Mouse (Mus musculus) left cerebral cortex, postnatal 14 days (tissue): Measurements from ENCODE around the gene Il7r. TPM values are rescaled to one million over a fixed set of nuclear protein-coding genes. Genes with fewer than 3 reads are reported as not detected.
A peak's percentile ranks its signal among the peaks of the same experiment; 100 is the strongest.
"Not testable (repeated sequence)": the region's sequence is repeated elsewhere in the genome, so short reads cannot be mapped to it uniquely, and the experiment has no call there.

Experiments used
- DNase-seq, 2 experiments: peaks; one replicate each; pipeline ENCODE4 v3.0.0; 2021 to 2022; ENCODE audit warnings: low spot score in 2 of 2, mixed read lengths in 1 of 2
- intact Hi-C: fragments of 180-260 bp; cut with DNase I; formaldehyde crosslinking; loops from one replicate; pipeline ENCODE4 v1.15.1; 2025
- long read RNA-seq, 2 experiments: library from polyadenylated mRNA; stranded (forward); transcript quantifications; one replicate each; pipeline ENCODE4 v2.0.0; 2021
- total RNA-seq, 2 experiments: library from RNA; stranded (reverse); gene quantifications; 2 replicates each; pipeline ENCODE4 v1.2.3; 2021

The Il7r gene
- total RNA-seq = under 1 TPM; 0.42 to 0.46 TPM
- long read RNA-seq, experiment 1 = 0 reads
- long read RNA-seq, experiment 2 = 0 reads

- no peak for DNase-seq
- intact Hi-C loops = no loop called here
These were observed at the start of gene Il7r for GRCm38 (mm10) chr15:9530076-9530475. Gene Il7r (minus strand): TSS chr15:9530176.

GRCm38 (mm10) chr15:9577303-9577702 lies 47.3 kb upstream of the Il7r start:
- intact Hi-C loops = no loop called here
- DNase-seq = no peak

DNA sequence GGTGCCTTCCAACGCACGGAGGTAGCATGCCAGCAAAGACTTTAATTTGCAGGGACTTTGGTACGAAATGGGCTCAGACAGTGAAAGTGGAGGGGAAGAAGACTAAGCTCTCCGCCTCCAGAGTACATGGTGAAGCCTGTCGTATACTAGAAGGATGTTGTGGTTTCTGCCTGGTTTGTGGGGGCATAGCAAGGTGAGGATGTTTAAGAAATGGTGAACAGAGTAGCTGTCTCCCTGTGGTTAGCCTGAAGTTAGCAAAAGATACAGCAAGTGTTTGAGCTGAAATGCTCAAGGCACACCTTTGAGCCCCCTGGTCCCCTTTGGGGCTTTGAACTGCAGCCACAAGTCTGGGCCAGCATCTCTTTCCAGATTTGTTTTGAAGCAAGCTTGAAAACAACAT lies 44.8 kb upstream of the Il7r start:
- DNase-seq = no peak
- intact Hi-C loops = no loop called here

DNA sequence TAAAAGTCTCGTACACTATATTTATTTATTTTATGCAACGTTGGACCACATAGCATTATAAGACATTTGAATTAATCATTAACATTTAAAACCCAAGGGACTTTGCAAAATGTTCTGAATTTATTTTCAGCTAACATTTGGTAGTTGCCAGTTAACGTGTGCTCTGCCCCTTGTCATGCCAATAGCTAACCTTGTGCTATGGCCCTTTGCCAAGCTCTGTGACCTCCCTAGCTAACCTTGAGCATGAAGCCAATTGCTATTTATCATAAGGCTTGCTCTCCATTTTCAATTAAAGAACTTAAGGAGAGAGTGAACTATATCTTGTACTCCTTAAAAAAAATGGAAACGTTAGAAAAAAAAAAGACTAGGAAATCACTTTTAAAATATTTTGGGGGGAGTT lies 43.4 kb upstream of the Il7r start:
- no peak for DNase-seq
- intact Hi-C loops = no loop called here

DNA sequence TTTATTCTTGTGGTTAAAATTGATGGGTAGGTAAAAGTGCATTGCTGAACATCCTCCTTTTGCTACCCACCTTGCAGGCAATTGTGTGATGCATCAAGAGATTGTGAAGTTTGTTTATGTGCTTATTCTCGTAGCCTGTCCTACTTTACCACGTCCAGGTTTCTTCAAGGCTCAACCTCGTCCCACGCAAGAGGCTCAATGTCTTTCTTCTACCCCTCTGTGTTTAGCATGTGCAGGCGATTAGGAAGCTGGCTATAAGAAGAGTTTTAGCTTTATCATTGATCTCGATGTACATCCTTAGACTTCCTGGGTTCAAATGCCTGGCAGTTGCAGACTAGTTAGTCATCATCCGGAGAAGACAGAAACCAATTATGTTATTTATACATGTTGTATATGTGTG lies 42.7 kb upstream of the Il7r start:
- intact Hi-C loops = no loop called here
- no peak for DNase-seq

GRCm38 (mm10) chr15:9571896-9572295 lies 41.9 kb upstream of the Il7r start:
- no peak for DNase-seq
- intact Hi-C loops = no loop called here

DNA sequence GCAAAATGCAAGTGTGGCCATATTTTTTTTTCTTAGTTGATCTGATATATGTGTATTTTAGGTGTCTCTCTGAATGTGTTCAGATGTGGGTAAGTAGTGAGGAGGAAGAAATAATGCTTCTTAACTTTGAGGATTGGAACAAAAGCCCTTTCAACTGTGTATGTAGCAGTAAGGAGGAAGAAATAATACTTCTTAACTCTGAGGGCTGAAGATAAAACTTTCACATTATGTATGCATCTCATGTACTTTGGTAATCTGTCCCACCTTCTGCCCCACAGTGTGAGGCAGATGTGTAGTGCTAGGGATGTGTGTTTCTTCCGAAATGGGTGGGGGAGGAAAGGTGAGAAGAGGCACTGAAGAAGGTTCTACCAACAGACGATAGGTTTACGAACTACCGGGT lies 37.3 kb upstream of the Il7r start:
- intact Hi-C loops = no loop called here
- no peak for DNase-seq

DNA sequence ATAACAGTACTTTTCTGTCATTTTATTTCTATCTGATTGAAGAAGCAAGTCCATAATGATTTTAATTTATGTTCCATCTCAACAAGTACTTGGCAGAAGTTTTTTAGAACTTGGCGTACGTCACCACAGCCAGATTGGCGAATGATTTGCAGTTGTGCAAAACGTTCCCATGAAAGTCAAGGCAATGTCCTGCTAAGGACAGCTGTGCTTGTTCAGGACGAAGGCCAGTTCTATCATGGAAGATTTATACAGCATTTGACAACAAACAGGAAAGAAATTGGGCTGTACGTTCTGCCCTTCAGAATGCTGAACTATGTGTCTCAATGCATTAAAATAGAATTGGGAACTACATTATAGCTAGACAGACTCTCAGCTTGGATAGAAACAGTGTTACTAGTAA lies 35.4 kb upstream of the Il7r start:
- DNase-seq = no peak

DNA sequence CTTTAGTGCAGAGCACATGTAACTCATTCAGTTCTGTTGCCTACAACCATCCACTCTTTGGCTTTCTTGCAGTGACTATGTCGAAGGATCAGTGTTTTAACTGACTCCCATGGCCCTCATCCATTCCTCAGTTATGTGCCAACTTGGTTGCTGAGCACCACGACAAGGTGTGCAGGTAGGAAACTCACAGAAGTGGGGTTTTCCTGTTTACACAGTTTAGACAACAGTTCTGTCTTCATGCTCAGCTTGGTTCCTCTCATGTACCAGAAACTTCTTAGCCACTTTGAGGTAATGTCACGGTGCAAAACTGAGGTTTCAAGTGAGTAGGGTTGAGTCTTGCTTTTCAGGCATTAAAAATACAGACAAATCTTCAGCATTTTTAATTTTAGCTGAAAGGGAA lies 34.2 kb upstream of the Il7r start:
- intact Hi-C loops = no loop called here
- DNase-seq = no peak

More for the DNA sequence above, 35.4 kb upstream of the Il7r start:
- intact Hi-C loops = no loop called here

- DNase-seq, intact Hi-C loops: not testable (repeated sequence)
These were observed 27.3 kb upstream of the Il7r start for GRCm38 (mm10) chr15:9557264-9557663.

DNA sequence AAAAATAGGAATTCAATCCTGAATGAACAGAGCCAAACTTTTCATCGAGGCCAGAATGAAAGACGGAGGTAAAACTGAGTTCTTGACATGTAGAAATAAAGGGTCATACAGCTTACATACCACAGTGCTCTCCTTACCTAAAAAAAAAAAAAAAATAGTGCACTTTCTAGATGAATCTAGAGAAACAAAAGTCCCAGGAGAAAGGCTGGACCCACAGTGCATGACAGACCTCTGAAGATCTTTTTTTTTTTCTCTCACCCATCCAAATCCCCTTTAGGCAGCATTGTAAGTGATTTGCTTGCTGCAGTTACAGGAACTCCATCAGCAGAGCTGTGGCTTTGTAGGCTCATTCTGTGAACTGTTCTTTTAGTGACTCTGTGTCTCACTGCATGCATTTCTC lies 19.0 kb upstream of the Il7r start:
- DNase-seq = no peak
- intact Hi-C loops = no loop called here

GRCm38 (mm10) chr15:9535200-9535599 lies 5.2 kb upstream of the Il7r start:
- DNase-seq = no peak
- intact Hi-C loops = no loop called here

- DNase-seq = no peak
- intact Hi-C loops = no loop called here
These were observed 3.5 kb upstream of the Il7r start for GRCm38 (mm10) chr15:9533356-9533902.

- intact Hi-C loops = no loop called here
- no peak for DNase-seq
These were observed 330 bp downstream of the Il7r start for GRCm38 (mm10) chr15:9529646-9530045.

DNA sequence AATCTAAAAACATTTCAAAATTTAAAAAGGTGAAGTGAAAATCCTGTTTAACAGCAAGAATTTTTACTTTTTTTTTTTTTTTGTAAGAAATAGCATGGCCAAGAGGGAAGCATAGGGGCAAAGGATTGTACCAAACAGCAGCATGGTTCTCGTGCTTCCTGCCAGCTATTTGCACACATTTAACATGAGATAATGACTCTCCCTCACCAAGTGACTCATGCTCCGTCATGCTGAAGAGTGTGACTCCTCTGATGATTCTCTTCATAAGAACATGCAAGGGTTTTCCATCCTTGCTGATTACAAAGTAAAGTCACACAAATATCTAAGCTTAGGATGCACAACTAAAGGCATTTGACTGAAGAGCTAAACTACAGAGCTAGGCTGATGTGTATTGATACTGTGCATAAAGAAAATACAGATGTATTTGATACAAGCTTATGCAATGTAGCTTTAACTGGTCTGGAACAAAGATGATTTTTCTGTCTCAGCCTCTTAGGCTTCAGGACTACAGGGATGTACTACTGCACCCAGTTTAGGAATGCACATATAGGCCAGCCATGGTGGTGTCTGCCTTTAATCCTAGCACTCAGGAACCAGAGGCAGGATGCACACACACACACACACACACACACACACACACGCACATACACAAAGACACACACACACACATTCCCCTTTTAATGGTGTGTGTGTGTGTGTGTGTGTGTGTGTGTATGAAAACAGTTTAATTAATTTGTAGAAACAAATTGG lies 1.6 kb downstream of the Il7r start:
- peak in 1 of 2 experiments; percentile 6 for DNase-seq

GRCm38 (mm10) chr15:9526412-9526811 lies 3.6 kb downstream of the Il7r start:
- intact Hi-C loops = no loop called here
- DNase-seq = no peak

More for the DNA sequence above, 1.6 kb downstream of the Il7r start:
- intact Hi-C loops = no loop called here

GRCm38 (mm10) chr15:9524907-9525306 lies 5.1 kb downstream of the Il7r start:
- intact Hi-C loops = no loop called here
- DNase-seq = no peak

GRCm38 (mm10) chr15:9523956-9524355 lies 6.0 kb downstream of the Il7r start:
- no peak for DNase-seq
- intact Hi-C loops = no loop called here

DNA sequence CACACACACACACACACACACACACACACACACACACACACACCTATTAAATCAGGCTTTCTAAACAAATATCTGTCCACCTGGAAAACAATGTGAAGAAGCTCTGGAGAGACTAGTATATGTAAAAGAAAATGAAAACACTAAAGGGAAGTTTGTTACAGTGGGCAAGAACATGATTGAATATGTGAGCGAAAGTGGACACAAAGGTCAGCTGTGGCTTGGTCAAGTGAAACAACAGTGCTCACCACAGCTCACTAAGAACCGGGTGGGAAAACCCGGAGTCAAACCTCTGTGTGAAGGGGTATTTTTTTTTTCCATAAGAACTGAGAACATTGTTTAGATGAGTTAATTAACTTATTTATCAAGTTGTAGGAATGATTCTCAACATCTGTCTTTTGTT lies 6.9 kb downstream of the Il7r start:
- intact Hi-C loops = no loop called here
- DNase-seq = no peak

GRCm38 (mm10) chr15:9492077-9492476 lies 37.9 kb downstream of the Il7r start:
- intact Hi-C loops = no loop called here
- DNase-seq = no peak

DNA sequence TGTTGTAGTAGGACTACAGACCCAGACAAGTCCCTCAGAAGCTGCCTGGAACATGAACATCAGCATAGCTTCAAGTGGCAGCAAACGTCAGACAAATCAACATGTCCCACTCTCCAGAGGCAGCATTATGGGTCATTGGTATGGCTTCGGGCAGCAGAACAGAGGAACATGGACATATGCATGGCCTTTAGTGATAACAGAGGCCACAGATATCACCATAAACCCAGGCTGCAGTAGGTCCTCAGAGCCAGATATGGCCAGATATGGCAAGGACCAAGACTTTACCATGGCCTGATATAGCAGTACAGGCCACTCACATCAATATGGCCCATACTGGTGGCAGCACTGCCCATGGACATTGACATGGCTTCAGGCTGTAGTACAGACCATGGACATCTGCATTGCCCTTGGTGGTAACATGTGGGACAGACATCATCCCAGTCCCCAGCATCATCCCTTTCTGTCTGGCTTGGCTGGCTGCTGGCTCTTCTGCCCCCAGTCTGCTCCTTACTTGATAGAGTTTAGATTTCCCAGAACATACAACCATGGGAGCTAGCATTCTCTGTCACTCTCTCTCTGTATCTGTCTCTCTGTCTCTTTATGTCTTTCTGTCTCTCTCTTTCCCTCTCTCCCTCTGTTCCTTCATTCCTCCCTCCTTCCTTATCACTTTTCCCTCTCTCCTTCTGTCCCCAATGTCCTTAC lies 40.4 kb downstream of the Il7r start:
- DNase-seq = no peak
- intact Hi-C loops = no loop called here
